Mouse (Mus musculus) G1E (cell line): Measurements from ENCODE around the gene Etnppl.
A peak's percentile ranks its signal among the peaks of the same experiment; 100 is the strongest.

ENCODE experiments used
- CTCF ChIP-seq: IDR thresholded peaks from 2 replicates; pipeline ENCODE4 v1.5.1; 2012; ENCODE audit warnings: low read depth, low read length, inconsistent platforms, mixed read lengths
- GATA1 ChIP-seq: IDR thresholded peaks from 2 replicates; pipeline ENCODE4 v1.6.1; 2012; ENCODE audit warnings: borderline replicate concordance, low read length, inconsistent platforms, mixed read lengths
- GATA2 ChIP-seq: IDR thresholded peaks from 2 replicates; pipeline ENCODE4 v1.6.1; 2012; ENCODE audit warnings: low read depth, low read length, inconsistent platforms, borderline replicate concordance
- POLR2AphosphoS5 ChIP-seq: IDR thresholded peaks from 2 replicates; pipeline ENCODE4 v1.6.1; 2012; ENCODE audit warnings: low read depth, low read length, inconsistent platforms; ENCODE audit not compliant: insufficient replicate concordance
- TAL1 ChIP-seq: conservative IDR thresholded peaks from 2 replicates; pipeline ENCODE4 v1.6.1; 2012; ENCODE audit warnings: low read depth, low read length, inconsistent platforms, mixed read lengths

- TF ChIP-seq CTCF (no peak), TAL1 (0 out of 2 replicates have a peak, but pooled peaks have one; percentile 10), GATA1 (no peak), GATA2 (no peak), POLR2AphosphoS5 (no peak)
Measured at GRCm38 (mm10) chr3:130660619-130661018, 43.4 kb downstream of the Etnppl start.
